Mouse (Mus musculus) neural tube, embryonic 12.5 days (tissue): Measurements from ENCODE around the gene Mbd5. TPM values are rescaled to one million over a fixed set of nuclear protein-coding genes. Genes with fewer than 3 reads are reported as not detected.

ENCODE experiments used
- ATAC-seq: fragments of 200-750 bp; cut with Nextera tagmentation; 2 replicates; pipeline ENCODE4 v1.8.0; 2017; ENCODE audit warnings: low read depth, mild to moderate bottlenecking, moderate TSS enrichment, moderate library complexity; ENCODE audit not compliant: low FRiP score
- H3K27ac ChIP-seq: fragments of 300-500 bp; sonication (generic); 2 replicates; pipeline ENCODE4 v1.5.1; 2016
- H3K27me3 ChIP-seq: fragments of 300-500 bp; sonication (generic); replicated peaks from 2 replicates; pipeline ENCODE4 v1.6.1; 2016; ENCODE audit warnings: mild to moderate bottlenecking
- H3K36me3 ChIP-seq: fragments of 300-500 bp; sonication (generic); 2 replicates; pipeline ENCODE4 v1.6.1; 2016; ENCODE audit warnings: mild to moderate bottlenecking
- H3K4me1 ChIP-seq: fragments of 300-500 bp; sonication (generic); 2 replicates; pipeline ENCODE4 v1.6.1; 2016
- H3K4me2 ChIP-seq: fragments of 300-500 bp; sonication (generic); replicated peaks from 2 replicates; pipeline ENCODE4 v1.6.1; 2016; ENCODE audit warnings: mild to moderate bottlenecking
- H3K4me3 ChIP-seq: fragments of 300-500 bp; sonication (generic); 2 replicates; pipeline ENCODE4 v1.5.1; 2016
- H3K9ac ChIP-seq: fragments of 300-500 bp; sonication (generic); 2 replicates; pipeline ENCODE4 v1.6.1; 2016; ENCODE audit warnings: mild to moderate bottlenecking
- H3K9me3 ChIP-seq: fragments of 300-500 bp; sonication (generic); 2 replicates; pipeline ENCODE4 v1.6.1; 2016; ENCODE audit warnings: mild to moderate bottlenecking
- WGBS: fragments of 180-500 bp; shearing (Covaris S2); methylation state at CpG from one replicate; pipeline ENCODE4 v1.1.7; 2016; 5-methylcytosine and 5-hydroxymethylcytosine counted together
- polyA plus RNA-seq: library from polyadenylated mRNA; unstranded; fragments of >200 nt; fragmentation: Nextera tagmentation; extraction: Ambion mirVana; gene quantifications from 2 replicates; pipeline ENCODE4 v1.2.1, GENCODE M21; 2016

The Mbd5 gene
- polyA plus RNA-seq, 1 experiment from 2014 or later, result 36.7 TPM

GRCm38 (mm10) chr2:49283583-49283982 is 334.3 kb downstream of the Mbd5 start:
- Histone ChIP-seq H3K36me3 (peaks cover 4% of the 10 kb centered on the region; the same call in 1 of the 2 replicates), H3K27me3 (no peaks in the 10 kb centered on the region), H3K4me2 (no peak overlapping the region), H3K4me3 (no peak overlapping the region), H3K4me1 (peaks cover 4% of the 10 kb centered on the region; the same call in 1 of the 2 replicates), H3K9me3 (no peaks in the 10 kb centered on the region), H3K9ac (no peak overlapping the region), H3K27ac (no peak overlapping the region)
- ATAC-seq, result no peak

DNA sequence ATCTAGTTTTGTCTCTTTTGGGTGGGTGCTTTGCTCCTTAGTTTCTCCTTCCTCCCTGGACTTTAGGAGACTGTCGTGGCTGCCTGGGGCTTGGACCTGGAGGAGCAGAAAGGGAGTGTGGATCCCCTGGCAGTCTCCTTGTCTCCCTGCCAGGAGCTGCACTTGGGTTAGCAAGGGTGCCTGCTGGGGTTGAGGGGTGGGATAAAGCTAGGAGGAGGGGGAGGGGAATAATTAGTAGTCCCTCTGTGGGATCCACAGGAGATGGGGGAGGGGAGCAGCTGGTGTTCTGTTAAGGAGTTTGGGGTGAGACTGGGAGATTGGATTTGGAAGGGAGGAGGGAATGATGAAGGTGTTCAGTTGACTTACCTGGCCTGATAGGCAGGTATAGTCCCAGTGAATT is 337.7 kb downstream of the Mbd5 start:
- Histone ChIP-seq H3K27ac (no peak overlapping the region), H3K9me3 (no peaks in the 10 kb centered on the region), H3K4me3 (no peak overlapping the region), H3K9ac (no peak overlapping the region), H3K36me3 (0 out of 2 replicates have a peak, but pooled peaks cover 4% of the 10 kb centered on the region), H3K4me2 (no peak overlapping the region), H3K27me3 (no peaks in the 10 kb centered on the region), H3K4me1 (peaks cover 4% of the 10 kb centered on the region; the same call in 1 of the 2 replicates)
- ATAC-seq, result no peak
- 13% methylated on average over 1 of the region's 1 CpGs for WGBS

- Histone ChIP-seq H3K4me1 (peaks cover 4% of the 10 kb centered on the region; the same call in 1 of the 2 replicates), H3K4me2 (no peak overlapping the region), H3K36me3 (0 out of 2 replicates have a peak, but pooled peaks cover 4% of the 10 kb centered on the region), H3K9ac (no peak overlapping the region), H3K4me3 (no peak overlapping the region), H3K27ac (no peak overlapping the region), H3K27me3 (no peaks in the 10 kb centered on the region), H3K9me3 (no peaks in the 10 kb centered on the region)
- WGBS, result 90% methylated on average over 2 of the region's 2 CpGs
- no peak for ATAC-seq
Observed at GRCm38 (mm10) chr2:49291709-49292108, 342.4 kb downstream of the Mbd5 start.

GRCm38 (mm10) chr2:49312629-49313447 is 363.5 kb downstream of the Mbd5 start:
- Histone ChIP-seq H3K4me3 (no peak overlapping the region), H3K4me2 (peak overlapping the region; percentile 52), H3K9me3 (no peaks in the 10 kb centered on the region), H3K27ac (no peak overlapping the region), H3K4me1 (no peaks in the 10 kb centered on the region; the same call in 1 of the 2 replicates), H3K36me3 (no peaks in the 10 kb centered on the region), H3K27me3 (no peaks in the 10 kb centered on the region), H3K9ac (no peak overlapping the region)
- 49% methylated on average over 19 of the region's 19 CpGs for WGBS
- ATAC-seq, result peak; percentile 91

GRCm38 (mm10) chr2:49333594-49333993 is 384.3 kb downstream of the Mbd5 start:
- Histone ChIP-seq H3K4me2 (no peak overlapping the region), H3K9me3 (no peaks in the 10 kb centered on the region), H3K4me1 (no peaks in the 10 kb centered on the region), H3K27me3 (no peaks in the 10 kb centered on the region), H3K27ac (no peak overlapping the region), H3K36me3 (no peaks in the 10 kb centered on the region), H3K4me3 (no peak overlapping the region), H3K9ac (no peak overlapping the region)
- no peak for ATAC-seq
- WGBS, result 91% methylated on average over 7 of the region's 7 CpGs

DNA sequence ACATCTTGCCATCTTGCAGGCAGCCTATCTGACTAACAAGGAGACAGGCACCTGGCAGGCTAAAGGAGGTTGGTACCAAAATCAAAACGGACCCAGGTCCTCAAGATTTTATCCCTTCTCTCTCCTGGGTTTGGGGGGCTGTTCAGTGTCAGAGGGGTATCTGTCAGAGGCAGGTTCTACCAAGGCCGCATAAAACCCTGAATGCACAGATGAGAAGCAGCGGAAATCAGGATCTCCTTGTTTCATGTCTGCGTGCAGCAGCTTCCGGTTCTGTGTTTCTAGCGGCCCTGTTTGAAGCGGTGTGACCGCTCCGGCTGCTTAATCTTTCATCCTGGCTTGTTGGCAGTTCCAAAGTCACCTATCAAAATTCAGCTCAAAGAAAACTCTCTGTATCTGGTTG is 386.0 kb downstream of the Mbd5 start:
- H3K36me3 ChIP-seq, result no peaks in the 10 kb centered on the region
- H3K4me1 ChIP-seq, result no peaks in the 10 kb centered on the region
- no peaks in the 10 kb centered on the region for H3K27me3 ChIP-seq
- WGBS, result 93% methylated on average over 9 of the region's 9 CpGs
- H3K27ac ChIP-seq, result no peak overlapping the region
- no peaks in the 10 kb centered on the region for H3K9me3 ChIP-seq
- no peak for ATAC-seq
- H3K4me3 ChIP-seq, result no peak overlapping the region
- H3K4me2 ChIP-seq, result no peak overlapping the region
- H3K9ac ChIP-seq, result no peak overlapping the region

- no peak for ATAC-seq
- Histone ChIP-seq H3K9me3 (no peaks in the 10 kb centered on the region), H3K4me2 (no peak overlapping the region), H3K36me3 (no peaks in the 10 kb centered on the region), H3K27me3 (no peaks in the 10 kb centered on the region), H3K27ac (no peak overlapping the region), H3K4me3 (no peak overlapping the region), H3K4me1 (no peaks in the 10 kb centered on the region), H3K9ac (no peak overlapping the region)
- WGBS, result 89% methylated on average over 2 of the region's 2 CpGs
Observed at GRCm38 (mm10) chr2:49344287-49344686, 395.0 kb downstream of the Mbd5 start.

- 79% methylated on average over 2 of the region's 2 CpGs for WGBS
- no peaks in the 10 kb centered on the region for H3K9me3 ChIP-seq
- no peaks in the 10 kb centered on the region for H3K36me3 ChIP-seq
- H3K27me3 ChIP-seq, result no peaks in the 10 kb centered on the region
- no peak overlapping the region for H3K27ac ChIP-seq
- no peak overlapping the region for H3K9ac ChIP-seq
- no peak overlapping the region for H3K4me3 ChIP-seq
- no peak overlapping the region for H3K4me2 ChIP-seq
- no peak for ATAC-seq
- no peaks in the 10 kb centered on the region for H3K4me1 ChIP-seq
Observed at GRCm38 (mm10) chr2:49345786-49346185, 396.5 kb downstream of the Mbd5 start.

DNA sequence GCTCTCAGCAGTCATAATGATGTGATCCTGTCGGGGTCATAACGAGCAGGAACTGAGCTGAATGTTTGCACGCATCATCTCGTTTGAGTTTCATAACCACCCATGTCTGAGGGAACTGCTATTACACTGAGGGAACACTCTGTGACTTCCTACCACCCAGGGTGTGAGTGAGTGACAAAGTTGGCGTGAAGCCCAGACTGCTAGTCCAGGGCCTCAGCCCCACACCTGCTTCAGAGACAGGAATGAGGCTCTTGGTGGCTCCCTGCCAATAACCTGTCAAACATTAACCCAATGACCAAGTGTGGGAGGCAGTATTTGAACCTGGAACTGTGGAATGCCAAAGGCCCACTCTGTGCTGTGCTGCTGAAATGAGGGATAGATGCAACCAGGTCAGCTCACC is 400.5 kb downstream of the Mbd5 start:
- Histone ChIP-seq H3K27ac (no peak overlapping the region), H3K4me1 (no peaks in the 10 kb centered on the region), H3K9ac (no peak overlapping the region), H3K4me3 (no peak overlapping the region), H3K4me2 (no peak overlapping the region), H3K9me3 (no peaks in the 10 kb centered on the region), H3K36me3 (no peaks in the 10 kb centered on the region), H3K27me3 (no peaks in the 10 kb centered on the region)
- WGBS, result 76% methylated on average over 5 of the region's 5 CpGs
- ATAC-seq, result no peak

GRCm38 (mm10) chr2:49350852-49351251 is 401.5 kb downstream of the Mbd5 start:
- Histone ChIP-seq H3K27me3 (no peaks in the 10 kb centered on the region), H3K27ac (no peak overlapping the region), H3K9ac (no peak overlapping the region), H3K4me1 (no peaks in the 10 kb centered on the region), H3K4me3 (no peak overlapping the region), H3K4me2 (no peak overlapping the region), H3K9me3 (no peaks in the 10 kb centered on the region), H3K36me3 (no peaks in the 10 kb centered on the region)
- WGBS, result 93% methylated on average over 4 of the region's 4 CpGs
- no peak for ATAC-seq

DNA sequence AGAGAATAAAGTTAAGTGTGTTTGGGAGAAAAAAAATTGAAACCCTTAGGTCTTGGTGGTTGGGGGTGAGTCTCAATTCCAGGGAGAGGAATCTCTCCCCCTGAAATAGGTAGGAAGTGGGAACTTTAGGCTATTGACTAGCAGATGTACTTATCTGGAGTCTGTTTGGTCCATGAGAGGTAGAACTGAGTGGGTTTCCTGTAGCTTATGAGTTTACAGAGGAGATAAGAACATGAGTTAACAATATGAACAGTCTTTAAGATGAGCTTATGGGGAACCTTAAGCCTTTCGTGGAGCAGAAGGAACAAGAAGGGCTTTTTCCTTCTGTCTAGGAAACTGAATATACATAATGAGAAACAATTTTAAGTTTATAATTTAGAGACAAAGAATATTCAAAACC is 404.8 kb downstream of the Mbd5 start:
- WGBS, result 88% methylated on average over 1 of the region's 1 CpGs
- H3K27ac ChIP-seq, result no peak overlapping the region
- no peak overlapping the region for H3K4me2 ChIP-seq
- no peaks in the 10 kb centered on the region for H3K4me1 ChIP-seq
- no peak overlapping the region for H3K9ac ChIP-seq
- no peak overlapping the region for H3K4me3 ChIP-seq
- H3K9me3 ChIP-seq, result no peaks in the 10 kb centered on the region
- ATAC-seq, result no peak
- no peaks in the 10 kb centered on the region for H3K36me3 ChIP-seq
- H3K27me3 ChIP-seq, result no peaks in the 10 kb centered on the region

- 82% methylated on average over 8 of the region's 8 CpGs for WGBS
- no peak for ATAC-seq
- Histone ChIP-seq H3K4me1 (no peaks in the 10 kb centered on the region), H3K9ac (no peak overlapping the region), H3K4me3 (no peak overlapping the region), H3K27ac (no peak overlapping the region), H3K9me3 (no peaks in the 10 kb centered on the region), H3K36me3 (no peaks in the 10 kb centered on the region), H3K27me3 (no peaks in the 10 kb centered on the region), H3K4me2 (no peak overlapping the region)
Observed at GRCm38 (mm10) chr2:49355867-49356266, 406.6 kb downstream of the Mbd5 start.
